Mouse (Mus musculus) E14TG2a.4 (cell line): ENCODE data around the gene Paxip1.

ENCODE experiments used
- CTCF ChIP-seq: conservative IDR thresholded peaks from 2 replicates; pipeline ENCODE4 v1.5.1; 2014; ENCODE audit warnings: low read length
- POU5F1 ChIP-seq: IDR thresholded peaks from 2 replicates; pipeline ENCODE4 v1.6.1; 2014; ENCODE audit warnings: low read length, borderline replicate concordance

DNA sequence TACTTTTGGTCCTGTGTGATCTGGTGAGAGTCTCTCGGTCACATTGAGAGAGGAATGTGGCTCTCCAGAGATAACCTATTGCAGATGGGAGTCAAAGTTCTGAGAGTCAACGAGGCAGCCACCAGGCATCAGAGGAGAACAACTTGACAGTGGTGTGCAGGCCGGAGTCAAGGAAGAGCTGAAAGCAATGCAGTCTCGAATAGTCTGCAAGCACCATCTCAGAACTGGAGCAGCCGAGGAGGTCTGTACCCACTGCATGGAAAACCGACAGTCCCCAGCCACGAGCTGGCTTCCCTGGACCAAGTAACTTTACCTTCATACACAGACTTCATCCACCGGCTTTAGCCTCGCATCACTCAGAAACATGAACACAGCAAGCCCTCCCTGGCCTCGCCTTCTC, 1.9 kb downstream of the Paxip1 start:
- TF ChIP-seq CTCF: no peak
- TF ChIP-seq POU5F1: no peak
